Mouse (Mus musculus) brain, embryonic 14.5 days (tissue): ENCODE results near the gene Zfp85.

Source experiments
- CTCF ChIP-seq: fragments of 200-500 bp; IDR thresholded peaks from 2 replicates; pipeline ENCODE4 v1.5.1; 2012; ENCODE audit warnings: inconsistent platforms, mild to moderate bottlenecking, moderate library complexity, borderline replicate concordance; ENCODE audit not compliant: insufficient read depth, insufficient read length; ENCODE audit errors: extremely low read depth
- POLR2A ChIP-seq: fragments of 200-500 bp; IDR thresholded peaks from 2 replicates; pipeline ENCODE4 v1.6.1; 2012; ENCODE audit warnings: mild to moderate bottlenecking, inconsistent platforms, borderline replicate concordance; ENCODE audit not compliant: poor library complexity, insufficient read depth, insufficient read length, severe bottlenecking; ENCODE audit errors: extremely low read depth

DNA sequence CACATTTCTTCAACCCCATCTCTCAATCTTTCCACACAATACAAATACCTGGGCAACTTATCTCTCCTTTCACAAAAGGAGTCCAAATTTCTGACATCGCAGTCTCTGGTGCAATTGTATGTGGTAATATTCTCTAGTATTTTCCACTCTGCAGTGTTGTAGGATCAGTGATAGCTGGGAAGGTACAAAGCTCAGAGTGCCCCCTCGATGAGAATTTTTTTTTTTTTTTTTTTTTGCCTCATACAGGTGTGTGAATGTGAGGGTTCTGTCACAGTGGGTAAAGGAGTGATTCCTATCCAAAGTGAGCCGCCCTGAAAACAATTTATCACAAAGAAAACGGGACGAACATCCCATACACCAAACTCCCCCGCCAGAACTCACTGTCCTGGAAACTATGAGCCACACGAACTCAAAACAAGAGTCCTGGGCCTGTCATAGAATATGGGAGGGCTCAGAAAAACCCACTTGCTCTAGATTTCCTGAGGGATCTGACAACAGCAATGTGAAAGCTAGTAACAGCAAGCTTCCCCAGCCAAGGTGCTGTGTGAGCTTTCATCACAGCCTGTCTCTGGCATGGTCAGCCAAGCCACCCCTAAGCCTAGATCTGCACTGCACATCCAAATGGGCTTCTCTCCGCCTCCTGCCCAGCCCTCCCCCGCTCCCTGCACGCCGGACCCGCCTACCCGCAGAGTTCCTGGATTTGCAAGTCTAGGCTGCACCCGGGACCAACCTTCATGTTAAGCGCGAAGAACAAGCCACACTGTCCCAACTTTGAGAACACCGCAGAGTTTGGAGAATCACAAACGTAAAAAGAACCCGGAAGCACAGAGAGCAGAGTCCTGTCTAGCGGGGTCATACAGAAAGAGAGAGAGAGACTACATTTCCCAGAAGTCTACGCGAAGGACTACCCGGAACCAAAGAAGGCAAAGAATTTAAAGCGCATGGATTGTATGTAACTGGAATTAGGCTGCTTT lies at the start of gene Zfp85:
- TF ChIP-seq POLR2A (no peak), CTCF (no peak)
